Mouse (Mus musculus): ENCODE data around the gene Prrt2.

Prrt2 gene

DNA sequence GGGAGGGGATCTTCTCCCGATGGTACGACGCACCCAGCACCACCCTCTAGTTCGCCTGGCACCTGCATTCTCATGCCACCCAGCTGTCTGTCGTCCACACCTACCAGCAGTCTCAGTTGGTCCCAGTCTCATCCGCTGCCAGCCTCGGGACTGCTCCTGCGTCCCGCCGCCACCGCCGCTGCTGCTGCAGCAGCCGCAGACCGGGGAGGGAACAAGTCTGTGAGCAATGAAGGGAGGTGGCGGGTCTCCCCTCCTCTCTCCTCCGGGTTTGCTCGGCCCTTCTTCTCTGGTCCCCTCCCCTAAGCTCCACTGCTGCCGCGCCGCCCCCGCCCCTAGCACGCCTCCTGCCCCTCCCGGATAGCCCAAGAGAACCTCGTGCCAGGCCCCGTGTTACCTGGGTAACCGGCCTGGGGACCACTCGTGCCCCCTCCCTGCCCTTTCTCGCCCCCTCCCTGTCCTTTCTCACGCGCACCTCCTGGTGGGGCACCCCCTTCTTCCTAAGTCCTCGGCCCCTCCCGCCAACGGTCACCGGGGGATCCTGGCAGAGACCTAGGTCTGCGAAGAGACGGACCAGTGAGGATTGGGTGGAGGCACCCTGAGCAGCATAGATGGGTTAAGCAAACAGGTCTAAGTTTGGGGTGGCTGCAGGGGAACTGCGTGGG lies at the start of gene Prrt2, which contains the start of gene Gm42742:
TSS of gene Prrt2 (minus strand) at position 311 of the 662 bp plus-strand sequence.
TSS of gene Gm42742 (minus strand) at position 197 of the 662 bp plus-strand sequence.
- in situ Hi-C loops (cut with MseI, MboI) = no loop called here

DNA sequence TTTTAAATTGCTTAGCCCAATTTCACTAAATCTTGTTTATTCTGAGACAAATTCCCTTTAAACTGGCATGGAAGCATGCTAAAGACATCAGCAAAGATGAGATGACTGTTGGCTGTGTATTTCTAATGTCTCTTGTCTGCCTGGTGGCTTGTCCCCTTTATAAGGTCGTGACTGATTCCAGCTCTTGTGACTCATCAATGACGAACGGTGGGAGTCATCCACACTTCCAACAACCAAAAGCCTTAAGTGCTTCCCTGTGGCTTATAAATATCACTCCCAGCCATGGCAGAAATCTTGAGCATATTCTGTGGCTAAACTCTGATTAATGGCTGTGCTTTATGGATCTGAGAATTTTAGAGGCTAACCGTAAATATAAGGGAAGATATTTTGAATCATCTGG lies 45.3 kb upstream of the Prrt2 start:
- in situ Hi-C loops (cut with MseI, MboI) = no loop called here

DNA sequence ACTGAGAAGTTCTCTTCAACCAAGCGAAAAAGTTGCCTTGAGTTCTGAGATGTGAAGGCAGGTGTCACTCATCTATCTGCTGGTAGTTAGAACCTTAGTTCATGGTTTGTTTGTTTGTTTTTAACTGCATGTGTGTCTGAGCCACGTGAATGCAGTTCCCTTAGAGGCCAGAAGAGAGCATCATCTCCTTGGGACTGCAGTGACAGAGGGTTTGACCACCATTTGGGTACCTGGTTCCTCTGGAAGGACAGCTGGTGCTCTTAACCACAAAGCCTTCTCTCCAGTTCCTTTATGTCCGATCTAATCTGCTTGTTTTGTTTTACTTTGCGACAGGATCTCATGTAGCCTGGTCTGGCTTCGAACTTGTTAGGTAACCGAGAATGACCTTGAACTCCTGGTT lies 44.5 kb upstream of the Prrt2 start:
- in situ Hi-C loops (cut with MseI, MboI) = no loop called here

DNA sequence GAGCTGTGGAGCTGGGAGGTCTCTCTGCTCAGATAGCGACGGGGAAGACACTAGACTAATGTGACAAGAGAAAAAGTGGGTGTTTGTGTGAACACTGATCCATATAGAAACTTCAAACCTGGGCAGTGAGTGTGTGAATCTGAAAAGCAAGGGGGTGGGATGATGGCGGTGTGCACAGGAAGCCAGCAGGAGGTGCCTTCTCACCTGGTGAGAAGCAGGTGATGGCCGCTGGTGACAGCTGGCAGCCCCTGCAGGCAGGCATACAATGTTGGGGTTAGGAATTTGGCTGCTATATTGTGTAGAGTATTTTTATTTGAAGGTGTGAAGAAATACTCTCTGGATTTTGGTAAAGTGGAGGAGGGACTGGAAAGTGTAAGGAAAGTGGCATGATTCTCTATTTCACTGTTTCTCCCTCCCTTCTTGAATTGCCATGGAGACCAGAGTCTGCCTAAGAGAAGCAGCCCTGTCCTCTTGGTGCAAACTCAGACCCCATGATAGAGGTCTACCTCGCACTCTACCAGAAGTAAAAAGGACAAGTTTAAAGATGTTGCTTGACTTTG lies 34.1 kb upstream of the Prrt2 start:
- in situ Hi-C loops (cut with MseI, MboI) = no loop called here

DNA sequence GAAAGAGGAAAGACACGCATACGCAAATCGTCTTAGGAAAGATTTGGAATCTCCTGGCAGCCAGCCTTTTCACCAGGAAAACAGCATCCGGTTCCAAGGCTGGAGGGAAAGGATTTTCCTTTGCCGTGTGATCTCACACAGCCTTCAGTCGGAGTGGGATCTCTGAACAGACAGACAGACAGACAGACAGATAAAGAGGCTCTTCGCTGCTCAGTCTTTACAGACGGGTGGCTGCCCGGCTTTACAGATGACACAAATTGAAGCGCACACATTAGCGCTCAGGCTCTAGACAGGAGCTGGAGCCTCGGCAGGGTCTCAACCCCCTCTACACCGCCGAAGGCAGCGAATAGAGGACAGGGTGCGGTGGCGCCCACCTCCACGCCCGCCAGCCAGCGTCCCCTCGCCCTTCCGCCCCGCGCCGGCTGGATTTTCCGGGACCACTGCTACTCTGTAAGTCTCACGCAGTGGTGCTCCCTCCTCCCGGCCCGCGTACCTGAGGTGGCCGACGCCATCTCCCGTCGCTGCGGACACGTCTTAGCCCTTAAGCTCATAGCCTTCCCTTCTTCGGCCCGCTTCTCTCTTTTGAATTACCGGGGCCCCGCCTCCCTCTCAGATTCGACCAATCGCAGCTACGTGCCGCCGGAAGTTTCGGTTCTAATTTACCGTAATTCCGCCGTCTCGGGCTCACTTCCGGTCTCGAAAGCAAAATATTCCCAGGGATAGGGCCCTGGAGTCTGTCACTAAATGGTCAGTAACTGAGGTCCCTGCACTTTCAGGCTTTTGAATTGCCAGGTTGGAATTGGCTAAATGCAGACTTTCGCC lies 21.1 kb upstream of the Prrt2 start, which contains the start of gene Kif22:
TSS of gene Kif22 (minus strand) at position 621 of the 822 bp plus-strand sequence.
- in situ Hi-C loops (cut with MseI, MboI) = no loop called here

DNA sequence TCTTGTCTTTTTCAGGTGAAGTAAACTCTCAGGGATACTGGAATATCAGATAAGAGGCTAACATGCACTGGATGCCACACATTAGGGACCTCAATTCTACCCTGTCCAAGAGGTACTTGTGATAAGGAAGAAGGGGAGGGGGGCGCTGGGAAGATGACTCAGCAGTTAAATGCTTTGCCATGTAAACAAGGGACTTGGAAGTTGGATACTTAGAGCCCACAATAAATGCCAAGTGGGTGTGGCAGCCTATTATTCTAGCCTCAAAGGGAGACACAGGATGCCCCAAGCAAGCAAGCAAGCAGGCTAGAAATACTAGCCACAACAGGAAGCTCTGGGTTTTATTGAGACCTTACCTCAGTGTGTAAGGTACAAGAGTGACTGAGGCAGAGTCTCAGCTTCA lies 10.2 kb upstream of the Prrt2 start:
- in situ Hi-C loops (cut with MseI, MboI) = no loop called here

DNA sequence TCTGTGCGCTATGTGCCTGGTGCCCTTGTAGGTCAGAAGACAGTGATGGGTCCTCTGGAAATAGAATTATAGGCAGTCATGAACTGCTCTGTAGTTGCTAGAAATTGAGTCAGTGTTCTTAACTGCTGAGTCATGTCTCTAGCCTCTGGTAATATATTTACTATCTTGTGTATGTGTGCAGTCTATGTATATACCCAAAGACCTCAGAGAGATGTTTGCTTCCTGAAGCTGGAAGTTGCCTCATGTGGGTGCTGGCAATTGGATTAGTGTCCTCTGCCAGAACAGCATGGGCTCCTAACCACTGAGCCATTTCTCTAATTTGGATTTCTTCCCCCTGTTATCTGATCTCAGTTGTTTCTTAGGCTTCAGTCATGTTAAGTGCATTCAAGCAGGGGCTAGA lies 9.2 kb upstream of the Prrt2 start:
- in situ Hi-C loops (cut with MseI, MboI) = no loop called here

DNA sequence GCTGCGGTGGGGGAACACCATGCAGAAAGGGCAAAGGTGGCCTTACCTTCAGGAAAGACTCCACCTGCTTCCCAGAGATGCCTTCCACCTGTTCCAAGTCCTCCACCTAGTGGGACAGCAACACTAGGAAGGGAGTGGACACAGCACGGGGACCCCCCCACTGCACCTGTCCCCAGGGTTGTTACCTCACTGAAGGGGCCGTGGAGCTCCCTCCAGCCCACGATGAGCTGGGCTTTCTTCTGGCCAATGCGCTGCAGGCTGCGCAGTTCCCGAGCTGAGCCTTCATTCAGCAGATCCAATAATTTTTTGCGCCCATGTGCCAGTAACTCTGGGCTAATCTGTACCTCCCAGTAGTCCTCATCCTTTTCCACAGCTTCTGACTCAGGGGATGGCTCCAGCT lies 6.9 kb upstream of the Prrt2 start:
- in situ Hi-C loops (cut with MseI, MboI) = no loop called here

DNA sequence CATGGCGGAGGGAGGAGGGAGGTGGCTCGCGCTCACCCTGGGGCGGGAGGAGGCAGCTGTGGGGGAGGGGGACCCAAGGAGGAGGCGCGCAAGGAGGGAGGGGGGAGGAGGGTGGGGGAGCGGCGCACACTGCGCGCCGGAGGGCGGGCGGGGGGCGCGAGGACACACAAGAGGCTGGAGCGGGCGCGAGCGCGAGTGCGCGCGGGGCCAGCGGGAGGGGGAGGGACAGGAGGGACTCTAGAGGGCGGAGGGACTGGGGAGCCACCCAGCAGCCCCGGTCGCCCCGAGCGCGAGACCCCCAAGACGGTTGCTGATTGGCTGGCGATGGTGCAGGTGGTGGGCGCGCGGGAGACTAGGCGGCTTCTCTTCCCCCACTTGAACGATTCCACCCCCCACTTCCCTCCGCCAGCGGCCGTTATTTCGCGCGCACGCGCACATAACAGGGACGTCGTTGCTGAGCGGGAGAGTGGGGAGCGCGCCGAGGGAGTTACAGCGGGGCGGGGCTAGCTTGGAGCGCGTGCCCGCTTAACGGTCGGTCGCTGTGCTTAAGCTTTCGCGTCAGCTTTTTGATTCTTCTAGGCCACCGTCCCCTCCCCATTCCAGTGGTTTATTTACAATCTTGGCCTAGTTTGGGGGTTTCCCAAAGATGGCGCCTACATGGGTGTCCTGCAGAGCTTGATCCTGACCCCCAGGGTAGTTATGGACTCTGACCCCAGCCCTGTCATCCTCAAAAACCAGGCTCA lies 6.1 kb upstream of the Prrt2 start, which contains the start of gene Maz:
TSS of gene Maz (minus strand) at position 54 of the 743 bp plus-strand sequence.
- in situ Hi-C loops (cut with MseI, MboI) = no loop called here

DNA sequence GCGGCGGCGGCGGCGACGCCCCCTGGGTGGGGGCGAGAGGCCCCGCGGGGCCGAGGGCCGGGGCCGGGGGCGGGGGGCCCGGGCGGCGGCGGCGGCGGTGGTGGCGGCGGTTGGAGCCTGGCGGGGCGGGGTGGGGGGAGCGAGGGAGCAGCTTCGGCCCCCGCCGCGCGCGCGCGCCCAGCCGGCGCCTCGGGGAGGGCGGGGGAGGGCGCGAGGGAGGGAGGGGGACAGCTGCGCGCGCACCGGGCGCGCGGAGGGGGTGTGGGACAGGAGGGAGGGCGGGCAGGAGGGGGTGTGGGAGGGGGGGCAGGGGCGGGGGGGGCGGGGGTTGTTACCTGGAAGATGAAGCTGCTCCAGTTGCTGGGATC lies 5.6 kb upstream of the Prrt2 start:
- in situ Hi-C loops (cut with MseI, MboI) = no loop called here

DNA sequence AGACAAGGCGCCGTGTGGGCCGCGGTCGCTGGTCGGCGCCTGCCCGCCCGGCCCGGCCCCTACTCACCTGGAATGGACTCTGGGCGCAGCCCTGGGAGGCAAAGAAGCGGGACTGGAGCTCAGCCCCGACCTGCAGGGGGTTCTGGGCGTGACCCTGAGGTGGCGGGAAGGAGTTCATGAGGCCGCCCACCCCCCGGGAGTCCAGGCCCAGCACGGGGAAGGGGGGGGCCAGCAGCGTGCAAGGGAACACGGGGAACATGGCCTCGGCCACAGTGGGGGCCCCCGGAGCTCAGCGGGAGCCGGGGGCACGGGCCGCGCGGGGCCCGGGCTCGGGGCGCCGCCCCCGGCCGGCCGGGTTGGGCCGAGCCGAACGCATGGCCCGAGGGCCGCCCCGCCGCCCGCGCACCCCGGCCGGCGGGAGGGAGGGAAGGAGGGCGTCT lies 5.2 kb upstream of the Prrt2 start:
- in situ Hi-C loops (cut with MseI, MboI) = no loop called here

DNA sequence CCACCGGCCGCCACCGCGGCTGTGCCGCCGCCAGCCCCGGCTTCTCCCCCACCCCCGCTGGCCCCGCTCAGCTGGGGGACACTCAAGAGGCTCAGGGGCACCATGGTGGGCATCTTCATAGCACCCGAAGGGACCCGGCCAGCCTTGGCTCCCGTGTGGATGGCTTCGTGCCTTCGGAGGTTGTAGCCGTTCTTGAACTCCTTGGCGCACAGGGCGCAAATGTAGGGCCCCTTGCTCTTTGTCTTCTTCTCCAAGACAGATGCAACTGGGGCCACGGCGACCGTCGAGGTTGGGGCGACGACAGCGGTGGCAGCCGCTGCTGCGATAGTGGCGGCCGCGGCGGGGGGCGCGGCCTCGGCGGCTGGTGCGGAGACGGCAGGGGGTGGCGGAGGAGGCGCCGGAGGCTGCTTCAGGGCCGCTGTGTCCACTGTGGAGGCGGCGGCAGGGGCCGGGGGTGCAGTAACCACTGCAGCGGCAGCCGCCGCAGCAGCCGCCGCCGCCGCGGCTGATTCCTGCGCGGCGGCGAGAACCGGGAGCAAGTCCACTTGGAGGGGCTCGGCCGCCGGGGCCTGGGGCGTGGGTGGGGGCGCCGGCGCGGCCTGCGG lies 4.6 kb upstream of the Prrt2 start:
- in situ Hi-C loops (cut with MseI, MboI) = no loop called here

DNA sequence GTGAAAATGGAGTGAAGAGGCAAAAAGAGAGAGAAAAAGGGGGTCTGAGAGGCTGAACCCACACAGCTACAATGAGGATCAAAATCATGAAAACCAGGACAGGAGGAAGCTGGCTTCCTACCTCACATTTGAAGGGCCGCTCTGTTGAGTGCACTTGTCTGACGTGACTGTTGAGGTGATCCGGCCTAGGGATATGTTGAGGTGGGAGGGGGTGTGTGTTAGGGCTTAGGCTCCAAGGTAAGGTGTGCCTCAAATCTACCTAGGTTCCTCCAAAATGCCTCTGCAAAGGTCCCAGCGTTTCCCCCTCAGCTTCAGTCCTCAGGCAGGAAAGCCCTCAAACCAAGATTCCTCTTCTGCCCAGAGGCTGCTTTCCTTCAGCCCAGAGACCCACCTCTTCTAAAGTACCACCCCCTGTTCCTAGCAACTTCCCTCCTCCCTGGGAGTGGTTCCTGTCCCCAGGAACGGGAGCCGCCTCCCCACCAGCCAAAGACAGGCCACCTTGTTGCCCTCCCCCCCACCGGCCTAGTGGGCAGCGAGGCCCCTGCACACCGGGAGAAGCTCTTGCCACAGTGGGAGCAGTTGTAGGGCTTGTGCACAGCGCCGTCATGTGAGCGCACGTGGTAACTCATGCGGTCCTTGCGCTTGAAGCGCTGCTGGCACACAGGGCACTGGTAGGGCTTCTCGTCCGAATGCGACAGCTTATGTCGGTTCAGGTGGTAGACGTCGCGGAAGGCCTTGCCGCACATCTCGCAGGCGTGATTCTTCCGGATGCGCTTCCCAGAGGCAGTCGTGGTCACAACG lies 3.9 kb upstream of the Prrt2 start:
- in situ Hi-C loops (cut with MseI, MboI) = no loop called here

DNA sequence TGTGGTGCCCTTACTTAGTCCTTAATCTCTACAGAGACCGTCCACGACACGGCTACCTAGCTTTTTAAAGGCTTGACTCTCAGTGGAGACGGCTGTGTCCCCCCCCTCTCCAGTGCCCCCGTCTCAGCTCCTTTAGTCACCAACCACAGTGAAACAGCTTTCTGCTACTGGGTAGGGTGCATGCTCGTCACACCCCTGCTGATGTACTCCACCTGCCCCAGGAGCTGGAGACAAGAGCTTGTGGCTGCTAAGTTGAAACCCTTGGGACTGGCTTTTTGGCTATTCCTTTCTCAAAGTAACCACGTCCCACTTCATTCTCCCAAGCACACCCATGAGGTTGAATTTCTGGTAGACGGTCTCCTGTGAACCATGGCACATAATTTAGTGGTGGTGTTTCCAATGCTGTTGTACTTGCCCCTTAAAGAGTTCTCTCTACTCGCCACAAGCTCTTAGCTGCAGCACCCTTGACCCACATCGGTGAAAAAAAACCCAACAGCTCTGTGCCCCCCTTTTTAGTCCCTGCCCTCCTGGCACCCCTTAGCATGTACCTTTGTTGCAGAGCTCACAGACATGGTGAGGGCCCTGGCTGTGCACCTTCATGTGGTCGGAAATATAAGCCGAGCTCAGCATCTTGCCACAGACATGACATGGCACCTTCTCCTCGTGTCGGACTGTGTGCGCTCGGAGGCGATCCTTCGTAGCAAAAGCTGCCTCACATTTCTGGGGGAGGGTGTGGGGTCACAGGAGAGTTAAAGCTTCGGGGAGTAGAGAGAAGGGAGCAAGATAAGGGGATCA lies 3.1 kb upstream of the Prrt2 start:
- in situ Hi-C loops (cut with MseI, MboI) = no loop called here

DNA sequence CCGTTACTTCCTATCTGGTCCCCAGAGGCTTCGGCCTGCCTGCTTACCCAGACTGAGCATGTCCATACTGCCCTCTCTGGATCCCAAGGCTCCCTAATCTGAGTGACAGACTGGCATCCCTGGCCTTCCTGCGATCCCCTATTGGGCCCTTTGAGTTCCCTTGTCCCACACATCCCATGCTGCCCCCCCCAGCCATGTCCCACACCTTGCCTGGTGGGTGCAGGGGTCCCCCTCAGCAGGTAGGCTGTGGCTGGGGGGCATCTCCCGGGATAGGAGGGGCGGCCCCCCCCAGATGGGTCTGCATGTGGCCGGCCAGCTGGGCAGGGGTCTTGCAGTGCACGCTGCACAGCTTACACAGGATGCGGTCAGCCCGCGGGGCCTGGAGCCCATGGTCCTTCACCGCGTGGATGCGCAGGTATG lies 2.3 kb upstream of the Prrt2 start:
- in situ Hi-C loops (cut with MseI, MboI) = no loop called here

DNA sequence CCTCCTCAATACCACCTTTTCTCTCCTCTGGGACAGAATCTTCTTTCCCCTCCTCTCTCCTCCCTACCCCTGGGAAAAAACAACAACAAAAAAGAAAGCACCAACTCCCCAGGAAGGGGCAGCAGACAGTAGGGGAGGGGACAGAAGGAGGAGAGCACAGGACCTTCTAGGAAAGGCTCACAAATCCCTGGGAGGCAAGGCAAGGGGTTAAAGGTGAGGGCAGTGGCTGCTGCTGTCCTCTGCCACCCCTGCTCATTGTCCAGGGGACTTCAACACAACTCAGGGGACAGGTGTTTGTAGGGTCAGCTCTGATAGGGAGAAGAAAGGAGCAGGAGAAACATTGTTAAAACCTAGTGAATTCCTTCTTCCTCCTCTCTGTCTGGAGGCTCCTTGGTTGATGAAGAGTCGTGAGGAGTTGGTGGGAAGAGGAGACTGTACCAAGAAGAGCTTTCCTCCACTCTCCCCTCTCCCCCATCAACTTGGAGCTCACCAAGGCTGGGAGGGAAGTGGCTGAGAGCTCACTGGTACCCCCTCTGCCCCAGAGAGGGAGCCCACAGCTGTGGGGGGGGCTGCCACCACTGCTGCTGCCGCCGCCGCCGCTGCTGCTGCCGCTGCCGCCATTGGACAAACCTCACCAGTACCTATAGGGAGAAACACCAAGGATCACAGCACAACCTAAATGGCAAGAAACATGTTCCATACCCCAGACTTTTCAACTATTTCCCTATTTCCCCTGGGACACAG lies 1.7 kb upstream of the Prrt2 start:
- in situ Hi-C loops (cut with MseI, MboI) = no loop called here

DNA sequence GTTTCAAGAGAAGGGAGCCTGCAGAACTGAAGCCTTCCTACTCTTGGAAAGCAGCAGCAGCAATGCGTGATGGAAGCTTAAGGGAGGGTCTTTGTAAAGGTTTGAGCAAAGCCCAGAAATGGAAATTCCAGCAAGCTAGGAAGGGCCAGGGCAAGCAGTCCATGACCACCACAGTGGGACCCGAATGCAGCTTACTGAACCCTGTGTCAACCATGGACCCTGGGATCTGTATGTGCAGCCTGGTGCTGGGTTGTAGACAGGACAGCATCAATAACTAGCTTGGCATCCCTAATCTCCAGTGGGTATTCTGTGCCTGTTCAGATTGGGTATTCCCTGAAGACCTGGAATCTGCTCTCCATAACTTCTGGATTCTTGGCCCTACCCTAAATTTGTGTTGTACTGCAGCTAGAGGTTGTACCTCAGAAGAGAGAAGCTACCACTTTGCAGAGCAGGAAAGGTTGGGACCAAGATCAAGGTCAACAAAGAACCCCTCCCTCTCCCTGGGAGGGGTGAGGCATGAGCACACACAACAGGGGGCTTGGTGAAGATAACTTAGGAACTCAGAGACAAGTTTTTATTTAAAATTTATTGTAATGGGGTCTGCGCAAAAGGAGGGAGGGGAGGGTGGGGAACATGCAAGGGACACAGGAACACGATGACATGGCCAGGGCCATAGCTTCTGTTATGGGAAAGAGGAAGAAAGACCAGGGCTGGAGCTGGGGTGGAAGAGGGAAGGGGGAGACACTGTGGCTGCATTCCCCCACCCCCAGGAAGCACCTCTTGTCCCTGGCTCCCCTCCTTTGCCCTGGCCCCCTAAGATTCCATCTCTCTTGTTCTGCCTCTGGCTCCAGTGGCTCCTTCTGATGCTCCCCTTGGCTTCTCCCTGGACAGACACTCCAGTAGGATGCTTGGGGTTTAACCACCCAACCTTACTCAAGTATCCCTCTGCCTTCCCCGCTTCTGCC lies 834 bp upstream of the Prrt2 start:
- in situ Hi-C loops (cut with MseI, MboI) = no loop called here

DNA sequence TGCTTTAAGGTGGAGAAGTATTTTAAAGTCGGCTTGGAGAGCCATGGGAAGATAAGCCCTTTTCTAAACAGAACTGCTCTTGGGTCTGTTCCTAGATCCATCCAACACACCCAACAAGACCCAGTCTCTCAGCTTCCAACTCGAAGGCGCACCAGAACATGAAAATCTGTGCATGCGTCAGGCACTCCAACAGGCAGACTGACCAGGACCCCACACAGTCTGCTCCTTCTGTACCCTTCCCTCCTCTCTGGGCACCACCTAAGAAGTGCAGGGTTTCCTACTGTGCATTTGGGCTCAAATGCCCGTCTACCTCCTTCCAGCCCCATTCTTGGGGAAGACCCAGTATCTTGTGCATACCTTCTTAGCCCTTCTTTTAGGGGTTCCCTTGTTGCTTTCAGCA lies 520 bp downstream of the Prrt2 start:
- in situ Hi-C loops (cut with MseI, MboI) = no loop called here

Measured in mouse trophoblast stem cell (cell line).